Mouse (Mus musculus) kidney, adult 2 months (tissue): ENCODE measurements around the gene Tk1. TPM values are rescaled to one million over a fixed set of nuclear protein-coding genes. Genes with fewer than 3 reads are reported as not detected.
A peak's percentile ranks its signal among the peaks of the same experiment; 100 is the strongest.

ENCODE experiments used
- DNase-seq: peaks from one replicate; pipeline ENCODE4 v3.0.0; 2021
- H3K27ac ChIP-seq: fragments of 200-500 bp; 2 replicates; pipeline ENCODE4 v1.5.1; 2012; ENCODE audit warnings: low read depth, low read length, control low read depth, inconsistent platforms; ENCODE audit not compliant: insufficient read depth
- H3K27me3 ChIP-seq: fragments of 200-500 bp; replicated peaks from 2 replicates; pipeline ENCODE4 v1.6.1; 2012; ENCODE audit warnings: mild to moderate bottlenecking, moderate library complexity, low read length, inconsistent platforms; ENCODE audit not compliant: control insufficient read depth, insufficient read depth
- H3K36me3 ChIP-seq: fragments of 200-500 bp; 2 replicates; pipeline ENCODE4 v1.6.1; 2012; ENCODE audit warnings: mild to moderate bottlenecking, moderate library complexity, low read length, inconsistent platforms; ENCODE audit not compliant: control insufficient read depth, insufficient read depth
- H3K4me1 ChIP-seq: fragments of 200-500 bp; 2 replicates; pipeline ENCODE4 v1.6.1; 2011; ENCODE audit warnings: low read length; ENCODE audit not compliant: control insufficient read depth, insufficient read depth
- H3K4me3 ChIP-seq: fragments of 200-500 bp; 2 replicates; pipeline ENCODE4 v1.5.1; 2011; ENCODE audit warnings: mild to moderate bottlenecking, low read depth, low read length, control low read depth; ENCODE audit not compliant: insufficient read depth
- CTCF ChIP-seq: fragments of 200-500 bp; conservative IDR thresholded peaks from 2 replicates; pipeline ENCODE4 v1.5.1; 2011; ENCODE audit warnings: low read depth, mild to moderate bottlenecking, control low read depth, low read length, moderate library complexity, mixed read lengths; ENCODE audit not compliant: insufficient read depth, insufficient read length
- POLR2A ChIP-seq: fragments of 200-500 bp; IDR thresholded peaks from one replicate; pipeline ENCODE4 v1.6.1; 2011; ENCODE audit warnings: low read depth, low read length, control low read depth
- WGBS: fragments of 180-500 bp; shearing (Covaris S2); methylation state at CpG from one replicate; pipeline ENCODE4 v1.1.7; 2018; 5-methylcytosine and 5-hydroxymethylcytosine counted together
- polyA plus RNA-seq: library from polyadenylated mRNA; depleted of rRNA; stranded (reverse); fragments of >200 nt; gene quantifications from 2 replicates; pipeline ENCODE4 v1.2.3, GENCODE M21; 2012

Gene Tk1
- polyA plus RNA-seq, 1 experiment = 15.8 TPM

GRCm38 (mm10) chr11:117778031-117778430 is 47.9 kb downstream of the Tk1 start:
- H3K4me1 ChIP-seq = peaks cover 22% of the 10 kb centered on the region
- H3K4me3 ChIP-seq = no peak overlapping the region
- TF ChIP-seq CTCF = no peak
- TF ChIP-seq POLR2A = no peak
- no peaks in the 10 kb centered on the region for H3K27me3 ChIP-seq
- peak overlapping the region; percentile 90 for H3K27ac ChIP-seq
- 0 out of 2 replicates have a peak, but pooled peaks cover 1% of the 10 kb centered on the region for H3K36me3 ChIP-seq
- 49% methylated on average over 11 of the region's 11 CpGs for WGBS
- DNase-seq = peak; percentile 85

GRCm38 (mm10) chr11:117777111-117777510 is 48.8 kb downstream of the Tk1 start:
- no peak for DNase-seq
- H3K27me3 ChIP-seq = no peaks in the 10 kb centered on the region
- H3K4me3 ChIP-seq = no peak overlapping the region
- 0 out of 2 replicates have a peak, but pooled peaks cover 1% of the 10 kb centered on the region for H3K36me3 ChIP-seq
- TF ChIP-seq POLR2A = no peak
- TF ChIP-seq CTCF = no peak
- 85% methylated on average over 5 of the region's 5 CpGs for WGBS
- H3K27ac ChIP-seq = no peak overlapping the region
- peaks cover 22% of the 10 kb centered on the region for H3K4me1 ChIP-seq

- DNase-seq = no peak
- no peak overlapping the region for H3K4me3 ChIP-seq
- no peaks in the 10 kb centered on the region for H3K27me3 ChIP-seq
- no peak overlapping the region for H3K27ac ChIP-seq
- TF ChIP-seq CTCF (no peak), POLR2A (no peak)
- H3K36me3 ChIP-seq = 0 out of 2 replicates have a peak, but pooled peaks cover 1% of the 10 kb centered on the region
- H3K4me1 ChIP-seq = peaks cover 15% of the 10 kb centered on the region
- 86% methylated on average over 14 of the region's 14 CpGs for WGBS
Observed at GRCm38 (mm10) chr11:117776085-117776792, 49.7 kb downstream of the Tk1 start.

- 84% methylated on average over 13 of the region's 13 CpGs for WGBS
- no peak overlapping the region for H3K4me3 ChIP-seq
- no peak overlapping the region for H3K27ac ChIP-seq
- 0 out of 2 replicates have a peak, but pooled peaks cover 1% of the 10 kb centered on the region for H3K36me3 ChIP-seq
- TF ChIP-seq POLR2A (no peak), CTCF (no peak)
- DNase-seq = no peak
- no peaks in the 10 kb centered on the region for H3K27me3 ChIP-seq
- peaks cover 12% of the 10 kb centered on the region for H3K4me1 ChIP-seq
Observed at GRCm38 (mm10) chr11:117775540-117775939, 50.4 kb downstream of the Tk1 start.

- DNase-seq = no peak
- H3K4me3 ChIP-seq = no peak overlapping the region
- 86% methylated on average over 10 of the region's 10 CpGs for WGBS
- H3K27me3 ChIP-seq = no peaks in the 10 kb centered on the region
- TF ChIP-seq POLR2A (no peak), CTCF (no peak)
- peaks cover 12% of the 10 kb centered on the region for H3K4me1 ChIP-seq
- 0 out of 2 replicates have a peak, but pooled peaks cover 1% of the 10 kb centered on the region for H3K36me3 ChIP-seq
- H3K27ac ChIP-seq = no peak overlapping the region
Observed at GRCm38 (mm10) chr11:117774925-117775324, 51.0 kb downstream of the Tk1 start.

GRCm38 (mm10) chr11:117772352-117772751 is 53.5 kb downstream of the Tk1 start:
- TF ChIP-seq CTCF = no peak
- Histone ChIP-seq H3K27ac (no peak overlapping the region), H3K4me1 (no peaks in the 10 kb centered on the region), H3K4me3 (no peak overlapping the region), H3K36me3 (0 out of 2 replicates have a peak, but pooled peaks cover 1% of the 10 kb centered on the region), H3K27me3 (no peaks in the 10 kb centered on the region)
- DNase-seq = no peak
- 90% methylated on average over 7 of the region's 7 CpGs for WGBS

GRCm38 (mm10) chr11:117770407-117770806 is 55.5 kb downstream of the Tk1 start:
- TF ChIP-seq CTCF (no peak), POLR2A (no peak)
- Histone ChIP-seq H3K27ac (no peak overlapping the region), H3K36me3 (0 out of 2 replicates have a peak, but pooled peaks cover under 1% of the 10 kb centered on the region), H3K27me3 (no peaks in the 10 kb centered on the region), H3K4me3 (no peak overlapping the region), H3K4me1 (peaks cover 10% of the 10 kb centered on the region)
- no peak for DNase-seq
- WGBS = 87% methylated on average over 10 of the region's 10 CpGs

GRCm38 (mm10) chr11:117769683-117770047 is 56.2 kb downstream of the Tk1 start:
- TF ChIP-seq CTCF (no peak), POLR2A (no peak)
- H3K36me3 ChIP-seq = no peaks in the 10 kb centered on the region
- WGBS = 88% methylated on average over 7 of the region's 7 CpGs

More at GRCm38 (mm10) chr11:117769683-117770047, 56.2 kb downstream of the Tk1 start:
- H3K4me3 ChIP-seq = no peak overlapping the region
- H3K27ac ChIP-seq = no peak overlapping the region
- peaks cover 10% of the 10 kb centered on the region for H3K4me1 ChIP-seq
- no peaks in the 10 kb centered on the region for H3K27me3 ChIP-seq
- DNase-seq = no peak
